Mouse (Mus musculus) heart, postnatal 14 days (tissue): ENCODE data around the gene Sart3. TPM values are rescaled to one million over a fixed set of nuclear protein-coding genes. Genes with fewer than 3 reads are reported as not detected.

Experiments used
- DNase-seq, 2 experiments: peaks; one replicate each; pipeline ENCODE4 v3.0.0; 2021 to 2022
- intact Hi-C: fragments of 180-260 bp; cut with DNase I; formaldehyde crosslinking; loops from one replicate; pipeline ENCODE4 v1.15.1; 2025
- long read RNA-seq, 2 experiments: library from polyadenylated mRNA; stranded (forward); transcript quantifications; one replicate each; pipeline ENCODE4 v2.0.0; 2021
- total RNA-seq, 2 experiments: library from RNA; stranded (reverse); gene quantifications; 2 replicates each; pipeline ENCODE4 v1.2.3; 2021

Sart3 gene
- total RNA-seq: 10 to 100 TPM; 15.6 to 16.9 TPM
- long read RNA-seq, experiment 1, full-length matches to known transcripts: 11 of 16 reads
- long read RNA-seq, experiment 1, partial matches to known transcripts: 0 of 16 reads
- long read RNA-seq, experiment 1, other reads (novel, unspliced or antisense): 5 of 16 reads
- long read RNA-seq, experiment 2, full-length matches to known transcripts: 8 of 17 reads
- long read RNA-seq, experiment 2, partial matches to known transcripts: 3 of 17 reads
- long read RNA-seq, experiment 2, other reads (novel, unspliced or antisense): 6 of 17 reads

DNA sequence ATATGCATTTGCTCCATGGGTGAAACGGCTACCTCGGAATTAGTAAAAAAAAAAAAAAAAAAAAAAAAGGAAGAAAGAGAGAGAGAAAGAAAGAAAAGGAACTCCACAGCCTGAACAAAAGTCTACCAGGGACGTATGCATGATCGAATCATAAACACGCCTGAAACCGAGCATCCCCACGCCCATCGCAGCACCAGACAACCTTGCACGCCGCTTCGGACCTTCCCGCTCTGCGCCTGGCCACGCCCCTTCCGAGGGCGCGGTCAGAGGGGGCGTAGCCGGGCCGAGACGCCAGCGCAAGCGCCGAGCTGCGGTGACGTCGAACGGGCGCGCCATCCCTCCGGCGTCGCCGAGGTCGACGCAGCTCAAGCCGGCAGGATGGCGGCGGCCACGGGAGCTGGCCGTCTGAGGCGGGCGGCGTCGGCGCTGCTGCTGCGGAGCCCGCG lies at the start of gene Sart3, which contains the start of gene Iscu:
Sart3 (minus strand) TSS at position 61 of the 446 bp plus-strand sequence.
Iscu (plus strand) TSS at position 299 of the 446 bp plus-strand sequence.
- peak; percentile 98 to 99 for DNase-seq

DNA sequence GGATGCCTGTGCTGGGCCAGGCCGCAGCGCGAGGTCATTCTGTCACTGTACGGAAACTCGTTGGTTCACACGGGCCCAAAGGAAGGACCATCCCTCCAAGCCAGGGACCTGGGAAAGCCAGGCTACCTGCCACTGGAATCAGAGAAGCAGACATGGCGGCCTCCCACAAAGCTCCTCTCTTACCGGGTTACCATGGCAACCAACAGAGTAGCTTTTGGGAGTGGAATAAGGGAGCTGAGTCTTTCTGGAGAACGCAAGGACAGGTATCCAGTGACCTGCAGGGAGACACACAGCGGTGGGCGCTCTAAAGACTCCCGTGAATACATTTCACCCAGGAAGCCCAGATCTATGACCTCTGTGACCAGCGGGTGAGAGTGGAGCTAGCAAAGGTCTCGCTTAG lies 46.3 kb upstream of the Sart3 start:
- intact Hi-C loops: loop anchor here (10.0 kb wide), 1 partner anchor 344 kb away; no protein-coding TSS in a partner anchor
- DNase-seq: no peak

More for the DNA sequence above, at the start of gene Sart3, which contains the start of gene Iscu:
- intact Hi-C loops: loop anchor here (2.0 kb wide), 1 partner anchor 182 kb away; no protein-coding TSS in a partner anchor

DNA sequence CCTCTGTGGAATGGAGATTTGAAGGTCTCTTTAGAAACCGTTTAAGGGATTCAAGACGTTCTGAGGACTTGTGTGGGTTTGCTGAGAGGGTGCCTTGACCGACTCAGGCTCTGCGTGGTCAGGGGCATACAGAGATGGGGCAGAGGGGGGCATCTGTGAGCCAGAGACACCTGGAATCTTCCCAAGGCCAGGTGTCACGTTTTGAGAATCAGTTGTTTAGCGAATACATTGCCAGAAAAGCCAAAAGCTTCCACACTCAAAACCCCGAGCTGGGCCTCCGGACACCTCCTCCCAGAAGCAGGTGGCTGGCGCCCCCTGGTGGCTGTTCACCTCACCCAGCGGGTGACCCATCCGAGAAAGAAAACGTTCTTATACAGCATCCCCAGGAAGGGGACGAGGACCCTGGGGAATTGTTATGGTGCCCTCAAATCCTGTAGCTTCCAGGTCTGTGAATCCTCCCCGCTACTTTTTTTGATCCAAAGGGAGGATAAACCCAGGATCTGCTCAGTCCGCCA lies 43.4 kb upstream of the Sart3 start:
- peak; percentile 83 to 86 for DNase-seq
- intact Hi-C loops: loop anchor here (1.0 to 10.0 kb wide), 3 partner anchors 41 to 449 kb away; no protein-coding TSS in a partner anchor

DNA sequence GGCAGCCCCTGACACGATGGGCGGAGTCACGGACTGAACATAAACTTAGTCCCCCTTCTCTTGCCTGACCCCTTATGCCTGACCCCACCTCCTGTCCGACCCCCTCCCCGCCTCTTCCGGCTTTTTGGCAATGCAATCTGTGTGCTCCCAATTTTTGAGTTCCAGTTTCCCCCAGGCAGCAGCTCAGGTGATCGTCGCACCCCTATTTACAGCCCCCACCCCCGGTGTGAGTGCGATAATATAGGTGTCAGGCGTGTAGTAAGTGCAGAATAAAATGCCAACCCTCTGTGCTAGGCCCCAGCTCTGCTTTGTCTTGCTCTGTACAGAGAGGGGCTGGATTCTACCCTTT lies 42.7 kb upstream of the Sart3 start:
- intact Hi-C loops: loop anchor here (1.0 to 10.0 kb wide), 3 partner anchors 41 to 448 kb away; no protein-coding TSS in a partner anchor
- no peak for DNase-seq

DNA sequence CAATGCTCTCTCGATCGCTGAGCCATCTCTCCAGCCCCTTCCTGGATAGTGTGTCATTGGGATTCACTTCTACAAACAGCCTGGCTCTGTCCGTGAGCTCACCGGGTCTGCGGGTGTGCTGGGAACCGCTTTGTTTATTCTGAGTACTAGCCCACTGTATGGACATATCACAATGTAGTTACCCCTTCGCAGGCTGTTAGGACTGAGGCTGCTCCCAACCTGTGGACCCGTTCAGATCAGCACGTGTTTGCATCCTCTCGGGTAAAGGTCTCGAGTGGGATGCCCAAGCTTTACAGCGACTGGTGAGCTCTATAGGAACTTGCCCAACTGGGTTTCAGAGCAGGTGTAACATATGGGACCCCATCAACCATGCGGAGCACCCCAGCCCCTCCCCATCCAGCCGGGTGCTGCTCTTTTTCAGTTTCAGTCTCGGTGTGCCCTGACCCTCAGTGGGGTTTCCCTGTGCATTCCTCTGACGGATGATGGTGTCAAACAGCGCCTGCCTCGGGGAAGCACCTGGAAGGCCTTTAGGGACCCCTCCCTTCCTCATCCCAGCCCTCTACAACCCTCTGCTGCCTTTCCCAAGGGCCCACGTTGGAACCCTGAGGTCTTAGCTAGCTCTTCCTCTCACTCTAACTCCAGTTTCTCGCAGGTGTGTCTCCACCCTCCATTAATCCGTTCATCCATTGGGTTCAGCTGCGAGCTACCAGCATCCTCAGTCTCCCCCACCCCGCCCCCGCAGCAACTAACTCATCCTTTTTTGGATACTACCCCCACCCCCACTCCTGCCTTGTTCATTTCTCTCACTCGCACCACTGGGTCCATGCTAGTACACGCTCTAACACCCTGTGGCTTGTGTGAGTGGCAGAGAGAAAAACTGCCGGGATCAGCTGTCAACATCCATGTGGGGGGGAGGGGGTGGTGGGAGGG lies 42.1 kb upstream of the Sart3 start:
- DNase-seq: no peak
- intact Hi-C loops: loop anchor here (1.0 to 10.0 kb wide), 3 partner anchors 40 to 448 kb away; no protein-coding TSS in a partner anchor

DNA sequence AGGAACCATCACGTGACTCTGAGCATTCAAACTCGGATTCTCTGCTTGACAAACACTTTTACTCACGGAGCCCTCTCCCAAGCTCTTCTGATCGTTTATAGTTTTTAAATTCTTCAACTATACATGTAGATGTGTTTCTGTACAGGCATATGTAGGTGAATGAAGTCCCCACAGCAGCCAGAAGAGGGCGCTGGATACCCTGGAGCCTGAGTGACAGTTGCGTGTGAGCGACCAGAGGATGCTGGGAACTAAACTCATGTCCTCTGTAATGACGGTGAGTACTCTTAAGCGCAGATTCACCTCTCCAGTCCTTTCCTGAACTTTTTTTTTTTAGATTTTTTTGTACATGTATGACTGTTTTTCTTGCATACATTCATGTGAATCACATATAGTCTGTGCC lies 41.3 kb upstream of the Sart3 start:
- intact Hi-C loops: loop anchor here (2.0 to 10.0 kb wide), 2 partner anchors 339 to 447 kb away; no protein-coding TSS in a partner anchor
- no peak for DNase-seq

DNA sequence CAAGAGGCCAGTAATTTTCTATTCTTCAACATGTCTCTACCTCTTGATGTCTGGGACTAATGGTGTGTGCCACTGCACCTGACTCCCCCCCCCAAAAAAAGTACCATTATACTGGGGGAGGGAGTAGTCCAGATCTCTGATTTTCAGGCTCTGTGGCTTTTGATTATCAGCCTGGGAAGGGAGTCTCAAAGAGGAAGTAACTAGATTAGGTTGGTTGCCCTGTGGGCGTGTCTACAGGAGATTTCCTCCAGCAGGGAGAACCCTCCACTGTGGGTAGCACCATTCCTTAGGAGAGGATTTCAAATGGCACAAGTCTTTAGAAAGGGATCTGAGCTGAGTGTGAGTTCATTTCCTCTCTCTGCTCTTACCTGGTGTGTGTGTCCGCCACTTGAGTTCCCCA lies 40.3 kb upstream of the Sart3 start:
- intact Hi-C loops: loop anchor here (10.0 kb wide), 1 partner anchor 338 kb away; no protein-coding TSS in a partner anchor
- DNase-seq: no peak

DNA sequence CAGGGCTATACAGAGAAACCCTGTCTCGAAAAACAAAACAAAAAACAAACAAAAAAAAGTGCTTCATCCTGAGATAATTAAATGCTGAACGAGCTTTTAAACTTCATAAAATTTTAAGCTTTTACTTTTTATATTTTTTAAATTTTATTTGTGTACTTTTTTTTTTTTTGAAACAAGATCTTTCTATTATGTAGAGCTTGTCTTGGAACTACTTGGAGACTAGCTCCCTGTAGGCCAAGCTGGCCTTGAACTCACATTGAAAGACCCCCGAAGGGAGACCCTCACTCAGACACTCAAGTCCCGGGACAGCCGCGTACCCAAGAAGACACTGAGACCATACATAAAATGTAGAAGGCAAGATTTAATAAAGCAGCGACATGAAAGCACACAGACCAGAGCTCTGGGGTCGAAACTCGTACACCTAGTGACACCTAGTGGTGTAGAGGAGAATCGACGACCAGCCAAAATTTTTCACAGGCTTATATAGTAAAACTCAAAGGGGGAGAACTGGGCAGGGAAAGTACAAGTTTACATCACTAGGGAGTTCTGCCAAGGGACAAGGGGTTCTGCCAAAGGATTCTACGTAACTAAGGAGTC lies 39.6 kb upstream of the Sart3 start:
- peak in 1 of 2 experiments; percentile 54 for DNase-seq
- intact Hi-C loops: loop anchor here (10.0 kb wide), 1 partner anchor 337 kb away; no protein-coding TSS in a partner anchor

DNA sequence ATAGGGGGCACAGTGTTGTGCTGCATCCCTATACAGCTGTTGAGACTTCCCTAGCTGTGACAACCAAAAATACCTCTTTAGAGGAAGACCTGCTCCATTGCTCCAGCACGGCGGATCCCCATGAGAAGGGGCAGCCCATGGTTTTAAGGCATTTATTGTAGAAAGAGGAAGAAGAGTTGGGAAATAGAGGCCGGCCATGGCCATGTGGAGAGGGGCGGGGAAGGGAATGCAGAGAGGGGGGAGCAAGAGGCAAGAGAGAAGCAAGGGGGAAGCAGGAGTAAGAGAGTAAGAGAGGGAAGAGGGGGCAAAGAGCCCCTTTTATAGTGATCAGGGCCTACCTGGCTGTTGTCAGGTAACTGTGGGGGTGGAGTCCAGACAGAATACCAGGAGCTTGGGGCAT lies 37.8 kb upstream of the Sart3 start:
- no peak for DNase-seq
- intact Hi-C loops: loop anchor here (10.0 kb wide), 1 partner anchor 335 kb away; no protein-coding TSS in a partner anchor

DNA sequence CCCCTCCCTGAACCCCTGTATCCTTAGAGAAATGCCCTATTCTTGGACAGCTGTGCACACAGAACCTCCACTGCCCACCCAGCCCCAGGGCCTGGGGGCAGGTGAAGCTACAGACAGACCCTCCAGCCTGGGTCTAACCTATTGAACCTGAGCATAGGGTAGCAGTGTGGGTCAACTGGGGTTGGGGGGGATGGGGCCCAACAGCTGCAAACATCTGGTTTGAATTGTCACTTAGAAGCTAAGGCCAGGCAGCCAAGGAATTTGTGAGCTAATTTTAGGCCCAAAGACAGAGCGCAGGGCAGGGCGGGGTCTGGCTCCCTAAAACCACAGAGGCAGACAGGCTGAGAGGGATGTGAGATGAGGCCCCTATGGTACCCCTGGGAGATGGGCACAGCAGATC lies 35.9 kb upstream of the Sart3 start:
- intact Hi-C loops: no loop called here
- peak in 1 of 2 experiments; percentile 51 for DNase-seq

DNA sequence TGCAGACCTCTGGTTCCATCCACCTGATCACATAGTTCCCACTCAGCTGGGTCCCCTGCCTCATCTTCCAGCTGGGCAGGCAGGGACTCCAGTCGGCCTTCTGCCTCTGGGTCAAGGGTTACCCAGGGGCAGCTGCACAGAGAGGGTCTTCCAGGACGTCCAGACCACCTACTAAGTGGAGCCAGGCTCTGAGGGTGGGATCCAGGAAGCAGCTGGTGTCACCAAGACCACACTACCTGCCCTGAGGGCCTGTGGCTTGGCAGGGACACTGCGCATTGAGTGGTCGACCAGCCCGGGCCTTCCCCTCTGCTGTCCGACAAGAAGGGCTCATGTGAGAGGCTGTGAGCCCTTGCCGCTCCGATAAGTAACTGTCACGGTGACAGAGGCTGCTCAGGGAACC lies 35.4 kb upstream of the Sart3 start:
- intact Hi-C loops: no loop called here
- DNase-seq: no peak

DNA sequence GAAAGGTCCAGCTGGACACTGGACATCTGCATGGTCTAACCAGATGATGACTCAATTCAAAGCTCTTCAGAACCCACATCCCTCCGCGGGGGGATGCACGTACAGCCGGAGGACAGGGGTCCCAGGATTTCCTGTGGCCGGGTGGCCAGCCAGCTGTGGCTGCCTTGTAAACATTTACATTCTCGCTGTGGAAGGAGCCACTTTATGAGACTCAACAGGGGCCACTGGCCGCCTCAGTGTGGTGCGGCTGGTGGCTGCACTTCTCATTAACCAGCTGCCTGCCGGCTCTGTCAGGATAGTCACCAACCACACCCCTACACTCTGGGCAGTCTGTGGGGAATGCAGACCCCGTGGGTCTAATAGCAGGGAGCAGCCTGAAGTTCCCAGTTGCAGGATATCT lies 34.1 kb upstream of the Sart3 start:
- intact Hi-C loops: no loop called here
- DNase-seq: no peak

DNA sequence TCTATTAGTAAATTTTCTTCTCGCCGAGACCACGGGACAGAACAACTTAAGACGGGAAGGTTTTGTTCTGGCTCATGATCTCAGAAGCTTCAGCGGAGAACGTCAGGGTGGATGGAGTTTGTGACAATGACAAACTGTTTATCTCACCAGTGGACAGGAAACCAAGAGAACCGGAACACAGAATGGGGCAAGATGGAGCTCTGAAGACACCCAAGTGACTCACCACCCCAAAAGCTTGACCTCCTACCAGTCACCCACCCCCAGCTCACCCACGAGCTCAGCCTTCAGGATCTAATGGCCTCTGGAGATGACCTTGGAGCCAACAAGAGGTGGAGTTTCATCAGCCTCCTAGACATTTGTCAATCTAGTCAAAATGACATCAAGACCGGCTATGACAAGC lies 33.0 kb upstream of the Sart3 start:
- DNase-seq: no peak
- intact Hi-C loops: no loop called here

DNA sequence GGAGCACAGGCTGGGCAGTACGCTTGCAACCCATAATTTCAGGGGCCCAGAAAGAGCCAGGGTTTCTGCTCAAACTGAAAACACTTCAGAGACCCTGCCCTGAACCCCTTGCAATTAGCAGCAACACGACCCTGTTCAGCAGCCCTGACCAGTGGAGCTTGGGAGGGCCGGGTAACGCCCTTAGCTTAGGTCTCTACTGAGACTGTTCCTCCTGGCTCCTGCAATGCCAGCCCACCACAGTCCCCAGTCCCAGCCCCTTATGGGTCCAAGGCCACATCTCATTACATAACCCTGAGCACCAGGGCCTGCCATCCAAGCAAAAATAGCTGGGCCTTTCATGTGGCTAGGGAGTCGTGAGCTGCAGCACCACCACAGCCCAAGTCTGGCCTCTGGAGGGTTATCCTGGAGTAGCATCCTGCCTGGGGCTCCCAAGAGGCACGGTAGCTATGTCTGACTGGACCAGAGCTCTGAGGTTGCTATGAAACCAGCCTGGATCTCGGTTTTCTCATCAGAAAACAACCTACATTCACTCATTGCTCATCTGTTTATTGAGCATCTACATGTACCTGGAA lies 32.2 kb upstream of the Sart3 start:
- intact Hi-C loops: no loop called here
- DNase-seq: no peak

DNA sequence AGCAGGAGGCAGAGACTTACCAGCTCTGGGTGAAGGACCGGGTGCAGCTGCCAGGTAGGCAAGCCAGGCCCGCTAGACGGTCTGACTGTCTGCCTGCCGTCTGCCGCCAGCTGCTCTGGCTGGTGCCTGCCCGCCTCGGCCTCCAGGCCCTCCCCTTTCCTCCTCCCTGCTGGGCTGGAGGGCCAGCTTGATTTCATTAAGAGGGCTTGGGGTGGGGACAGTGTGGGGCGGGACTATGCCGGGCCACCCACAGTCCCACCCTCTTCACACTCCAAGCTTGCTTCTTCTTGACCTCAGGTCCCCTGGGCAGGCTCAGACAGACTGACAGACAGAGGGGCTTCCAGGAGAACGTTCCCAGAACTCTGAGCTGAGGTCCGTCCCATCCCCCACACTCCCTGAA lies 28.0 kb upstream of the Sart3 start, which contains the start of gene Tmem119:
Tmem119 (minus strand) TSS at position 237 of the 400 bp plus-strand sequence.
- DNase-seq: peak; percentile 69 to 71
- intact Hi-C loops: no loop called here

DNA sequence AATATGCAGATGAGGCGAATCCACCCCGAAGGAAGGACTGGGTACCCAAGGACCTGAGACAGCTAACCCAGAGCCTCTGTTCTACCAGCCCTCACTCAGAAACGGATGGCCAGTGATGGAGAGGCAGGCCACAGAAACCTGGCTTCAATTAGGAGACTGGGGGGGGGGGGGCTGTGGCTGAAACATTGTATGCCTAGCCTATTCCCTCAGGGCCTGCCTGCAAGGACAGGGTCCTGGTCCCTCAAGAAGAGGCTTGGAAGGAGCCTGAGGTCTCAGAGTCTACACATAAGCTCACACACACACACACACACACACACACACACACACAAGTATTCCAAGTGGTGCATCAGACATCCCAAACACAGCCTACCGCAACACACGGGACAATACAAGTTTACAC lies 27.4 kb upstream of the Sart3 start:
- intact Hi-C loops: no loop called here
- DNase-seq: no peak

DNA sequence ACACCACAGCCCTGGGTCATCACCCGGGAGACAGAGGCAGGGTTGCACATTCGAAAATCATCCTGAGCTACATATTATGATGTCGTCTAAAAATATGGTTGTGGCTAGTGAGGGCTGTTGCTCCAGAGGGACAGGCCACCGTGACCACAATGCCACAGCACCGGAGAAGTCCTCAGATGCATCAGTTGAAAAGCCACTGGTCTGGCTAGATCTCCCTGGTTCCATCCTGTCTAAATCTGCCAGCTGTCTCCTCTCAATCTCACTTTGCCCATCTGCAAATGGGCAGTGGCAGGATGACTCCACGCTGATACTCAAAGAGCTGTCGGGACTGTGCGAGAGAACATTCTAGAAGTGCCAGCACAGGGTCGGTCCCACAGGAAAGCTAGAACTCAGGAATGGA lies 26.2 kb upstream of the Sart3 start:
- no peak for DNase-seq
- intact Hi-C loops: no loop called here

DNA sequence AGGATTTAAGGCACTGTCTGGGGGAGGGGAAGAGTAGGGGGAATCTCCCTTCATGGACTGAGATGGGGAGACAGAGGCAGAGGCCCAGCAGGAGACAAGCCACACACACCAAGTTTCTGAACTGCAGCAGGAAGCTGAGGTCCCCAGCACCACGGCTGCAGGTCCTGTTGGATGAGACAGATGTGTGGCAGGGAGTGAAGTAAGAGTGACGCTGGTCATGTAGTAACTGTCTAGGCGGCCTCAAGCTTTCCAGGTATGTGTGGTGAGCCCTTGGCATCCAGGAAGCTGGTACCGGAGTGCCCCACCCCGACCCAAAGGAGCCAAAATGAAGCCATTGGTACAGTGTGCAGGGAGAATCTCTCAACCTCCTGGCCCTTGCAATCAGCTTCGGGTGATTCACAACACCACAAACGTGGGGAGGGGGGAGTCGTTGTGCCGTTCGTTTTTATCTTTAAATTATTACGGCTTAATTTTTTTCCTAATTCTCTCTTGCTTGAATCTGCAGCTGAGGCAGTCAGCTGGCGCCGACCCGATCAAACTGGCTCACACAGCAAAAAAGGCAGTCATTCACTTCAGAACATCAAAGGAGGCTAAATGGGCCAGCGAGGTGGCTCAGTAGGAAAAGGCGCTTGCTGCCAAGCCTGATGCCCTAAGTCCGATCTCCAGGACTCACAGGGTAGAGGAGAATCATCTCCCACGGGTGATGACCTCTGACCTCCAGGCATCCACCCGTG lies 25.0 kb upstream of the Sart3 start:
- intact Hi-C loops: no loop called here
- DNase-seq: no peak
